Mouse (Mus musculus) adrenal gland, adult 8-10 months (tissue): ENCODE results near the gene Mcm2. TPM values are rescaled to one million over a fixed set of nuclear protein-coding genes. Genes with fewer than 3 reads are reported as not detected.
A peak's percentile ranks its signal among the peaks of the same experiment; 100 is the strongest.

Source experiments
- DNase-seq: peaks from one replicate; pipeline ENCODE4 v3.0.0; 2022
- total RNA-seq, 4 experiments: library from RNA; stranded (reverse); gene quantifications; 2 replicates each; pipeline ENCODE4 v1.2.4; 2022

Mcm2 gene
- total RNA-seq, 4 experiments from 2014 or later = 26.9 to 51.6 (median 35.2) TPM

- no peak for DNase-seq
These were observed 27.1 kb upstream of the Mcm2 start for GRCm38 (mm10) chr6:88925640-88926205.

GRCm38 (mm10) chr6:88924502-88925275 is 26.1 kb upstream of the Mcm2 start:
- DNase-seq = peak; percentile 74

DNA sequence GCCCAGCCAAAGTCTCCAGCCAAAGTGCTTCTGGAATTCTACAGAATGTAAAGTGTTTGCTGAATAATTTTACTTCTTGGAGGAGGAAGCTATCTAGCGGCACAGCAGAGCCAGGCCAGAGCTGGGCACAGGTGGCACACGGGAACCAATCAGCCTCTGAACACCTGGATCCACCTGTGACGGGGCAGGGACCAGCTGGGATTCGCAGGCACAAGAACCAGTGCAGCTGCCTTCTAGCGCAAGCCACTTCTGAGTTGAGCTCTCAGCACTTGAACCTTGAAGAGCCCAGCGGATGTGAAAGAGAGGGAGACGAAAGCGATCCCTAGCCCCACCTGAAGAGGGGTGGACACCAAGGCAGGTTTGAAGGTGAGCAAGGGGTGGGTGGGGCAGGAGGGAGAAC is 20.2 kb upstream of the Mcm2 start:
- no peak for DNase-seq

DNA sequence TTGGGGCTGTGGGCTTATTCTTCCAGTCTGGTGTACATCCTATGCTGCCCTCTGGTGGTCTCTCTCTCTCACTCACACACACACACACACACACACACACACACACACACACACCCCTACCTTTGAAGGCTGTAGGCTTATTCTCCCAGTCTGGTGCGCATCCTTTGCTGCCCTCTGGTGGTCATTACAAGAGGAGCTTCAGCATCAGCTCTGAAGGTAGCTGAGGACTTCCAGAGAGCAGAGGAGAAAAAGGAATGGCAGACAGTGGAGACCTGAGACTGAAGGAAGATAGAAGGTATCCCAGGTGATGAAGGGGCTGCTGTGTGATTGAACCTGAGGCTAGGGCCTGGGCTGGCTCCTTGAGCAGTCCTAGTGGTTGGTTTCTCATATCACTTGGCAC is 17.6 kb upstream of the Mcm2 start:
- no peak for DNase-seq

GRCm38 (mm10) chr6:88915510-88915909 is 16.9 kb upstream of the Mcm2 start:
- no peak for DNase-seq

GRCm38 (mm10) chr6:88914799-88915198 is 16.2 kb upstream of the Mcm2 start:
- DNase-seq = no peak

DNA sequence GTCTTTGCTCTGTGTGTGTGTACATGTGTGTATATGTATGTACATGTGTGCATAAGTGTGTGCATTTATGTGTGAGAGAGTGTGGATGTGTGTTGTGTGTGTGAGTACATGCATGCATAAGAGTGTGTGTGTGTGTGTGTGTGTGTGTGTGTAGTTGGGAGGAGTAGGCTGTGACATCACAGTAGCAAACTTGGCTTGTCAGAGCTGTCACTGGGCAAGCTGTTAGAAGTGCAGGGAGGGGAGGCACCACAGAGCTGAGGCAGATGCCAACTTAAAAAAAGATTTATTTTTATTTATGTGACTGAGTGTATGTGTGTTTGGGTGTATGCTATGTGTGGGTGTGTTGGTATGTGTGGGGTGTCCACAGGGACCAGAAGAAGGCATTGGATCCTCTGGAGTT is 14.9 kb upstream of the Mcm2 start:
- no peak for DNase-seq

DNA sequence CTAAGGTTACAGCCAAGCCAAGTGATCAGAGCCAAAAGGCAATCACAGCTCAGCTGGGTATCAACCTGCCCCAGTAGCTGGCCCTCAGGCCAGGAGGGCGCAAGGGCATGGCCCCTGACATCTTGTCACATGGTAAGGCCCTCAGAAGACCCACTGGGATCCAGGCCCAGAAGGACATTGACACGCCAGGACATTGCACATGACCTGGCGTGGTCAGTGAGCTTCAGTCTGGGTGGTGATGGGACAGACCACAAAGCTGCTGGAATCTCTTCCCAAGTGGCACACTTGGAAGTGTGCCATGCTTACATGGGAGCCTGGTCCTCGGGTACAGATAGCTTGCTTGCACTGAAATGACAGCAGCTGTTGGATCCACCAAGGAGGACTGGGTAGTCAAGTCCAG is 14.4 kb upstream of the Mcm2 start:
- DNase-seq = no peak

GRCm38 (mm10) chr6:88909151-88909550 is 10.6 kb upstream of the Mcm2 start:
- DNase-seq = no peak

GRCm38 (mm10) chr6:88906369-88907108 is 8.0 kb upstream of the Mcm2 start:
- peak; percentile 73 for DNase-seq

DNA sequence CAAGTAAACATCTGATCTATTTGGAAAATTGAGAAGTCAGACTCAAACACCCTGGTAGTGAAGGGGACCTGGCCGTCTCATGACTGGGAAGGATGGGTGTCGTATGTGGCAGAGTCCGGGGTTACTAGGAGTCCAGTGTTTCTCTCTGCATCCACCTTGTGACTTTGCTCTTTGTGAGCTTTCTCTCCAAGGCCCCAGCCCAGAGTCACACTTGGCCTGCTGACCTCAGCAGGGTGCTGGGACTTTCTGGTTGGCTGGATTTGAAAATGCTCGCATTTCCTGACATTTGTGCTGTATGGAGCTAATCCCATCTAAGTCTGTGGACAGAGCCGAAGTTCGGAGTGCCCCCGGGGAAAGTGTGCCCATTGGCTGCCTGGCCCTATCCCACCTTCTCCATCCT is 6.5 kb upstream of the Mcm2 start:
- DNase-seq = no peak

GRCm38 (mm10) chr6:88904456-88904974 is 5.9 kb upstream of the Mcm2 start:
- DNase-seq = peak; percentile 68

DNA sequence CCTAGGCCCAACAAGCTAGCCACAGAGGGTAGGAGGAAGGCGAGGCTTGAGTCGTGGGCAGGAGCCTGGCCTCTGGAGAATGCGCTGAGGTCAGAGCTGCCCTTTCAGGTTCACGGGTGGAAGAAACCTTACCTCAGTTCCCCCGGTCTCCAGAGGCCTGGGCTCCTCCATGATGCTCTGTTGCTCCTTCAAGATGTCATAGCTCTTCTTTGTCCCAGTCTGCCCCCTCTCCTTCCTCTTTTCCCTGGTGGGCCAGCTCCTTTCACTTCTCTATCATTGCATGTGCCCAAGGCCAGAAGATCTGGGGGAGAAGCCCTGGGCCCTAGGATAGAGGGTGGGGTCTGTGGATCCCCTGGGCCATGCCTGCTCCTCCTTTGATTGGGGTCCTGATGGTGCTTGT is 5.1 kb upstream of the Mcm2 start:
- no peak for DNase-seq

GRCm38 (mm10) chr6:88901947-88902820 is 3.6 kb upstream of the Mcm2 start, which contains the start of gene Tpra1:
Tpra1 (plus strand) TSS chr6:88902251.
- DNase-seq = peak; percentile 95

DNA sequence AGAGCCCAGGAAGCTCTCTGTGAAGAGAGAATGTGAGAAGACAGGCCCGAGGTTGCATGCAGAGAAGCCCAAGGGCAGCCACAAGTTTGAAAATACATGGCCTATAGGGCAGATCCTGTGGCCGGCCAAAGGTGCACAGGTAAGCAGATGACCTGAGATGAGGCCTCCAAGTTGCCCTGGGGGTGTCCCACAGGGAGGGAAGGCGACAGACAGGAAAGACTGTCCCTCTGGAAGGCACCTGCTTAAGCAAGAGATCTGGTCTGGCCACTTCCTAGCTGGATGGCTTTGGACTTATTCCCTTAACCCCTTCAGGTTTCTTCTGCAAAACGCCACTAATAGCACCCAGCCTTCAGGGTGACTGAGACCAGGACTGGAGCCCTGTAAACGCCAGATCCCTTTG is 2.9 kb upstream of the Mcm2 start:
- DNase-seq = no peak

GRCm38 (mm10) chr6:88899628-88900027 is 1.0 kb upstream of the Mcm2 start:
- DNase-seq = no peak

GRCm38 (mm10) chr6:88899086-88899485 is 506 bp upstream of the Mcm2 start:
- no peak for DNase-seq

DNA sequence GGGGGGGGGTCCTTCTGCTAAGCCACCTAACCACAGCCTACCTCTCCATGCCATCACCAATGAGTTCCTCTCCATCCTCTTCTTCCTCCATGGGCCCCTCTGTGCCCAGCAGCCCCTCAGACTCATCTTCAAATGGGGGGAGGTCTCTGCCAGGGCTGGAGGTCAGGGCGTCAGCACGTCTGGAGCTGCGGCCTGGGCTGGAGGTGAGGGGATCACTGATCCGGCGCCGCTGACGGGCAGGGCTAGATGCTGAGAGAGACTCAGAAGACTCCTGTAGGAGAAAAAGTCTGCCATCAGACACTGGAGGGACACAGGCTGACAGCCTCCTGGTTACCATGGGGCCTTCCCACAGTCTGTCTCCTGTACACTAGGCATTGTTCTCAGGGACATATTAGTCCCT is 1.3 kb downstream of the Mcm2 start:
- DNase-seq = no peak

- no peak for DNase-seq
These were observed 2.6 kb downstream of the Mcm2 start for GRCm38 (mm10) chr6:88895943-88896342.

DNA sequence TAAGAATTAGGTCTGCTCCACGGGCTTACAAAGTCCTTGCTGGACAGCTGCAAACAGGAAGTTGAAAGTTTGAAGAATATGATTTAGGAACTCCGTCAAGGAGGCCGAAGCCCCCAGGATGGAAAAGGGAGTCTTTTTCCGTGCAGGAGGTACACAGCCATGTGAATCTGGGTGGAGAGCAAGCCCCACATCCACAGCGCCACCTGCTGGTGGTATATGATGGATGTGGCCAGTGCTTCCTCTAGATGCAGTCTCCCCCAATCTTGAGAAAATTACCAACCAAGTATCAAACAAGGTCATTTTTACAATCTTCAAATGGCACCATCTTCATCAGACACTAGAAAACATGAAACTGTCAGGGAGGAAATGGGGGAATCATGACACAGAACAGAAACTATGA is 5.0 kb downstream of the Mcm2 start:
- DNase-seq = no peak

DNA sequence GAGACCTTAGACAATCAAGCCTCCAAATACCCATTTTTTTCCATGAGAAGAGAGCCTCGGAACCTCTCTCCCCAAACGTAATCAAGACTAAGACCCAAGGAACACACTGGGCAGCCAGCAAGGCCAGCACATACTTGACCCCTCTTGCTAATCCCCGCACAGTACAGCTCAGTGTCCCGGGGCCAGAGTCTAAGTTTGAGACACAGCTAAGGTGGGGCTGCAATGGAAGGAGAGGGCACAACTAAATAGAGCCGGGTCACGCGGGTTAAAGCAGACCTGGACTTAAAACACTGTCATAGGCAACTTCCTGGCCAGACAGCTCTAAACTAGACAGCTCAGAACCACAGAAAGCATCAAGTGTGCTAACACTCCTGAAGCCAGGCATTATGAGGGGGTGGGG is 7.7 kb downstream of the Mcm2 start:
- DNase-seq = no peak

DNA sequence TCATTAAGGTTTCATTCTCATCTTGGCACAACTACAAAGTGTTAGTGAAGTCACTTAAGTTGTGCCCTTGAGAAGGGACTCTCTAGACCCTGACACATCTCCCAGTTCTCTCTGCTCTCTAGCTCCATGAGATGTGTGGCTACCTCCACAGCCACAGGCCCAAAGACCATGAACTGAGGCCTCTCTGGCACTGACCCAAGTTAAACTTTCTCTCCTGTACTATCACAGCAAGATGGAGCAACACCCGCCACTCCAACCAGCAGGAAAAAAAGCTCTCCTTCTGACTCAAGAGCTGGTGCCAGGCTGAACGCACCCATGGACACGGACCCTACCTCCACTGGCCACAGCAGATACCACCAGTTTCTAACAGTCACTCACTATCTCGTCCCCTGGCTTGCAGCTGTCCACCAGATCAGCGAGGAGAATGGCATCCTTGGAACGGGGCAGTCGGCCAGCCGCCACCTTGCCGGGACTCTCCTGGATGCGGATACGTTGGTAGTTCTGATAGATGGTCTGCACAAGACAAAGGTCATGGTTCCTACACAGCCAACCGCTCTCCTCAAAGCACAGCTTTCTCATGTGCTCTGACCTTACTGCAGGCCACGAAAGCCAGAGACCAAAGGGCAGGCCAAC is 9.1 kb downstream of the Mcm2 start:
- DNase-seq = no peak
